Mouse (Mus musculus) embryonic facial prominence, embryonic 11.5 days (tissue): ENCODE measurements at regions not wholly inside any gene's neighbourhood (a gene's known extent, or its start where the extent isn't known, plus 50 kb on each side); places are given as distances from the start of the nearest gene placed in this dataset.
A peak's percentile ranks its signal among the peaks of the same experiment; 100 is the strongest.

Experiments used
- ATAC-seq: fragments of 200-750 bp; cut with Nextera tagmentation; replicated peaks from 2 replicates; pipeline ENCODE4 v1.8.0; 2017; ENCODE audit warnings: low read depth; ENCODE audit not compliant: insufficient number of reproducible peaks, low FRiP score, low TSS enrichment
- DNase-seq: peaks from one replicate; pipeline ENCODE4 v3.0.0-alpha.2; 2015; ENCODE audit warnings: low spot score
- H3K27ac ChIP-seq: fragments of 300-500 bp; sonication (generic); replicated peaks from 2 replicates; pipeline ENCODE4 v1.5.1; 2014; ENCODE audit warnings: mild to moderate bottlenecking, low read depth, low read length, control low read depth
- H3K27me3 ChIP-seq: fragments of 300-500 bp; sonication (generic); 2 replicates; pipeline ENCODE4 v1.6.1; 2014; ENCODE audit warnings: mild to moderate bottlenecking, low read length, moderate library complexity, mixed read lengths; ENCODE audit not compliant: control insufficient read depth, insufficient read depth
- H3K36me3 ChIP-seq: fragments of 300-500 bp; sonication (generic); replicated peaks from 2 replicates; pipeline ENCODE4 v1.6.1; 2014; ENCODE audit warnings: low read depth, mild to moderate bottlenecking, low read length, moderate library complexity, mixed read lengths; ENCODE audit not compliant: control insufficient read depth, insufficient read depth
- H3K4me1 ChIP-seq: fragments of 300-500 bp; sonication (generic); 2 replicates; pipeline ENCODE4 v1.6.1; 2014; ENCODE audit warnings: low read length, mixed read lengths; ENCODE audit not compliant: control insufficient read depth, insufficient read depth
- H3K4me2 ChIP-seq: fragments of 300-500 bp; sonication (generic); 2 replicates; pipeline ENCODE4 v1.6.1; 2014; ENCODE audit warnings: low read depth, mild to moderate bottlenecking, control low read depth, low read length, moderate library complexity
- H3K4me3 ChIP-seq: fragments of 300-500 bp; sonication (generic); 2 replicates; pipeline ENCODE4 v1.5.1; 2014; ENCODE audit warnings: low read depth, low read length, control low read depth
- H3K9ac ChIP-seq: fragments of 300-500 bp; sonication (generic); replicated peaks from 2 replicates; pipeline ENCODE4 v1.6.1; 2014; ENCODE audit warnings: mild to moderate bottlenecking, control low read depth, low read length
- H3K9me3 ChIP-seq: fragments of 300-500 bp; sonication (generic); replicated peaks from 2 replicates; pipeline ENCODE4 v1.6.1; 2016; ENCODE audit warnings: mild to moderate bottlenecking, low read length, inconsistent platforms, mixed read lengths; ENCODE audit not compliant: control insufficient read depth
- WGBS: fragments of 180-500 bp; shearing (Covaris S2); extraction: QIAGEN DNeasy Blood & Tissue Kit; methylation state at CpG from one replicate; pipeline ENCODE4 v1.1.7; 2014; 5-methylcytosine and 5-hydroxymethylcytosine counted together

GRCm38 (mm10) chr8:64496333-64497213, 196.3 kb downstream of the Cpe start:
- H3K27ac ChIP-seq = no peak overlapping the region
- H3K4me3 ChIP-seq = no peak overlapping the region
- no peaks in the 10 kb centered on the region for H3K36me3 ChIP-seq
- DNase-seq = peak; percentile 1
- H3K27me3 ChIP-seq = no peaks in the 10 kb centered on the region
- H3K4me1 ChIP-seq = no peaks in the 10 kb centered on the region
- no peak overlapping the region for H3K4me2 ChIP-seq
- H3K9ac ChIP-seq = no peak overlapping the region
- H3K9me3 ChIP-seq = no peaks in the 10 kb centered on the region
- 64% methylated on average over 14 of the region's 14 CpGs for WGBS
- ATAC-seq = no peak

GRCm38 (mm10) chr8:64491561-64491960, 201.3 kb downstream of the Cpe start:
- H3K4me1 ChIP-seq = no peaks in the 10 kb centered on the region
- DNase-seq (no peak), ATAC-seq (no peak)
- no peaks in the 10 kb centered on the region for H3K36me3 ChIP-seq
- no peak overlapping the region for H3K4me3 ChIP-seq
- no peaks in the 10 kb centered on the region for H3K9me3 ChIP-seq
- no peak overlapping the region for H3K9ac ChIP-seq
- H3K4me2 ChIP-seq = no peak overlapping the region
- no peaks in the 10 kb centered on the region for H3K27me3 ChIP-seq
- 86% methylated on average over 2 of the region's 2 CpGs for WGBS
- H3K27ac ChIP-seq = no peak overlapping the region

- Histone ChIP-seq H3K9ac (no peak overlapping the region), H3K4me3 (no peak overlapping the region), H3K27ac (no peak overlapping the region), H3K9me3 (no peaks in the 10 kb centered on the region), H3K36me3 (no peaks in the 10 kb centered on the region), H3K4me2 (no peak overlapping the region), H3K4me1 (no peaks in the 10 kb centered on the region), H3K27me3 (no peaks in the 10 kb centered on the region)
- WGBS = 82% methylated on average over 3 of the region's 3 CpGs
- DNase-seq = no peak
- ATAC-seq = no peak
These were observed 204.8 kb downstream of the Cpe start for GRCm38 (mm10) chr8:64488057-64488456.

- H3K9ac ChIP-seq = no peak overlapping the region
- H3K9me3 ChIP-seq = no peaks in the 10 kb centered on the region
- no peaks in the 10 kb centered on the region for H3K27me3 ChIP-seq
- no peak for DNase-seq
- H3K4me1 ChIP-seq = no peaks in the 10 kb centered on the region
- H3K27ac ChIP-seq = no peak overlapping the region
- no peaks in the 10 kb centered on the region for H3K36me3 ChIP-seq
- H3K4me3 ChIP-seq = no peak overlapping the region
- H3K4me2 ChIP-seq = no peak overlapping the region
- no peak for ATAC-seq
These were observed 219.6 kb downstream of the Cpe start for GRCm38 (mm10) chr8:64473276-64473675.

- WGBS = 94% methylated on average over 1 of the region's 1 CpGs
These were observed 220.0 kb downstream of the Cpe start for GRCm38 (mm10) chr8:64472801-64473270.

GRCm38 (mm10) chr8:64461136-64461535, 231.7 kb downstream of the Cpe start:
- no peak overlapping the region for H3K9ac ChIP-seq
- DNase-seq = no peak

More at GRCm38 (mm10) chr8:64472801-64473270, 220.0 kb downstream of the Cpe start:
- Histone ChIP-seq H3K36me3 (no peaks in the 10 kb centered on the region), H3K4me3 (no peak overlapping the region), H3K27ac (no peak overlapping the region), H3K27me3 (no peaks in the 10 kb centered on the region), H3K9ac (no peak overlapping the region), H3K4me1 (no peaks in the 10 kb centered on the region), H3K9me3 (no peaks in the 10 kb centered on the region), H3K4me2 (no peak overlapping the region)
- no peak for ATAC-seq
- no peak for DNase-seq

GRCm38 (mm10) chr8:64456970-64457369, 235.9 kb downstream of the Cpe start:
- H3K4me2 ChIP-seq = no peak overlapping the region
- DNase-seq (no peak), ATAC-seq (no peak)
- no peaks in the 10 kb centered on the region for H3K9me3 ChIP-seq
- 71% methylated on average over 5 of the region's 5 CpGs for WGBS
- no peaks in the 10 kb centered on the region for H3K4me1 ChIP-seq
- H3K27me3 ChIP-seq = no peaks in the 10 kb centered on the region
- no peak overlapping the region for H3K9ac ChIP-seq
- no peak overlapping the region for H3K27ac ChIP-seq
- no peak overlapping the region for H3K4me3 ChIP-seq
- no peaks in the 10 kb centered on the region for H3K36me3 ChIP-seq

More at GRCm38 (mm10) chr8:64461136-64461535, 231.7 kb downstream of the Cpe start:
- WGBS = 74% methylated on average over 4 of the region's 4 CpGs
- Histone ChIP-seq H3K4me1 (no peaks in the 10 kb centered on the region), H3K4me3 (no peak overlapping the region), H3K36me3 (no peaks in the 10 kb centered on the region), H3K9me3 (no peaks in the 10 kb centered on the region), H3K27ac (no peak overlapping the region), H3K4me2 (no peak overlapping the region), H3K27me3 (no peaks in the 10 kb centered on the region)
- no peak for ATAC-seq

- Histone ChIP-seq H3K27ac (no peak overlapping the region), H3K27me3 (no peaks in the 10 kb centered on the region), H3K4me2 (no peak overlapping the region), H3K4me1 (no peaks in the 10 kb centered on the region), H3K36me3 (no peaks in the 10 kb centered on the region), H3K4me3 (no peak overlapping the region), H3K9me3 (no peaks in the 10 kb centered on the region), H3K9ac (no peak overlapping the region)
- DNase-seq = no peak
- 75% methylated on average over 4 of the region's 4 CpGs for WGBS
- ATAC-seq = no peak
These were observed 238.1 kb downstream of the Cpe start for GRCm38 (mm10) chr8:64454736-64455135.
